Mouse (Mus musculus) ES-E14 (cell line): ENCODE measurements at regions not wholly inside any gene's neighbourhood (a gene's known extent, or its start where the extent isn't known, plus 50 kb on each side); places are given as distances from the start of the nearest gene placed in this dataset.

Experiments
- DNase-seq: peaks from one replicate; pipeline ENCODE4 v3.0.0-alpha.2; 2013; ENCODE audit warnings: low read depth, low spot score
- H3K27ac ChIP-seq: 2 replicates; pipeline ENCODE4 v1.5.1; 2012; ENCODE audit warnings: low read depth, mild to moderate bottlenecking, low read length, moderate library complexity, mixed read lengths; ENCODE audit not compliant: poor library complexity, insufficient read depth, severe bottlenecking
- H3K36me3 ChIP-seq: 2 replicates; pipeline ENCODE4 v1.6.1; 2012; ENCODE audit warnings: mild to moderate bottlenecking, low read length, moderate library complexity, mixed read lengths; ENCODE audit not compliant: control insufficient read depth, poor library complexity, insufficient read depth, severe bottlenecking
- H3K4me1 ChIP-seq, 2 experiments: fragments of 150-350 bp in 1 of 2; sonication (generic) in 1 of 2; 2 replicates each; pipeline ENCODE4 v1.6.1; 2012; ENCODE audit warnings: low read length in 2 of 2, mild to moderate bottlenecking in 1 of 2, mixed read lengths in 1 of 2; ENCODE audit not compliant: control insufficient read depth in 2 of 2, insufficient read depth in 2 of 2, poor library complexity in 1 of 2
- H3K4me3 ChIP-seq, 2 experiments: fragments of 150-350 bp in 1 of 2; sonication (generic) in 1 of 2; 2 replicates each; pipeline ENCODE4 v1.5.1; 2012; ENCODE audit warnings: low read length in 2 of 2, low read depth in 1 of 2, mild to moderate bottlenecking in 1 of 2, mixed read lengths in 1 of 2; ENCODE audit not compliant: insufficient read depth in 1 of 2, poor library complexity in 1 of 2, severe bottlenecking in 1 of 2
- H3K9ac ChIP-seq: 2 replicates; pipeline ENCODE4 v1.6.1; 2012; ENCODE audit warnings: low read depth, mild to moderate bottlenecking, low read length, mixed read lengths; ENCODE audit not compliant: poor library complexity, insufficient read depth, severe bottlenecking
- H3K9me3 ChIP-seq: fragments of 150-350 bp; sonication (generic); 2 replicates; pipeline ENCODE4 v1.6.1; 2012; ENCODE audit warnings: low read depth, mild to moderate bottlenecking, low read length; ENCODE audit not compliant: control insufficient read depth, insufficient read depth
- CHD2 ChIP-seq: IDR thresholded peaks from 2 replicates; pipeline ENCODE4 v1.6.1; 2014; ENCODE audit warnings: mild to moderate bottlenecking, low read depth, low read length, inconsistent platforms
- HCFC1 ChIP-seq: IDR thresholded peaks from 2 replicates; pipeline ENCODE4 v1.6.1; 2012; ENCODE audit warnings: low read length, inconsistent platforms, borderline replicate concordance; ENCODE audit not compliant: insufficient read depth
- MAFK ChIP-seq: IDR thresholded peaks from 2 replicates; pipeline ENCODE4 v1.6.1; 2014; ENCODE audit warnings: mild to moderate bottlenecking, low read depth, low read length, inconsistent platforms; ENCODE audit not compliant: insufficient read depth
- ZC3H11A ChIP-seq: IDR thresholded peaks from 2 replicates; pipeline ENCODE4 v1.6.1; 2012; ENCODE audit warnings: low read depth, mild to moderate bottlenecking, inconsistent platforms, low read length, borderline replicate concordance
- ZNF384 ChIP-seq: IDR thresholded peaks from 2 replicates; pipeline ENCODE4 v1.6.1; 2012; ENCODE audit warnings: low read depth, low read length, inconsistent platforms
- in situ Hi-C, 2 experiments: fragments of 600-800 bp; cut with MboI; formaldehyde crosslinking; loops; one replicate each; pipeline ENCODE4 v1.15.1; 2025; ENCODE audit warnings: low sequenced_read_pairs in 2 of 2, inconsistent platforms in 1 of 2; ENCODE audit not compliant: unreplicated experiment in 2 of 2

DNA sequence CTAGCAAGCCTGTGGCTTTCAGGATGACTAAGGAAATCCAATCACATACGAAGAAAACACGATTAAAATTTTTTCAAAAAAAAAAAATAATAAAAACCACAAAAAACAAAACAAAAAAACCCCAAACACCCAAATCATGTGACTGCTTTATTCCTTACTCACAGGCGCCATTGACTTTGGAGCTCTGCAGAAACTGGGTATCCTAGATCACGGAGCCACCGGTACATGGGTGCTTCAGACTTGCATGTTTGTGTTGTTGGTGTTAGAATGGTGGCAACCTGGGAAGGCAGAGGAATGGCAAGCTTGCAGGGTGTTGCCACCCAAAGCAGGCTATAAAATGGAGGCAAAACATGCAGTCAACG is 65.6 kb downstream of the Tmem30b start:
- TF ChIP-seq ZC3H11A (no peak), CHD2 (no peak), MAFK (no peak), HCFC1 (no peak), ZNF384 (no peak)

DNA sequence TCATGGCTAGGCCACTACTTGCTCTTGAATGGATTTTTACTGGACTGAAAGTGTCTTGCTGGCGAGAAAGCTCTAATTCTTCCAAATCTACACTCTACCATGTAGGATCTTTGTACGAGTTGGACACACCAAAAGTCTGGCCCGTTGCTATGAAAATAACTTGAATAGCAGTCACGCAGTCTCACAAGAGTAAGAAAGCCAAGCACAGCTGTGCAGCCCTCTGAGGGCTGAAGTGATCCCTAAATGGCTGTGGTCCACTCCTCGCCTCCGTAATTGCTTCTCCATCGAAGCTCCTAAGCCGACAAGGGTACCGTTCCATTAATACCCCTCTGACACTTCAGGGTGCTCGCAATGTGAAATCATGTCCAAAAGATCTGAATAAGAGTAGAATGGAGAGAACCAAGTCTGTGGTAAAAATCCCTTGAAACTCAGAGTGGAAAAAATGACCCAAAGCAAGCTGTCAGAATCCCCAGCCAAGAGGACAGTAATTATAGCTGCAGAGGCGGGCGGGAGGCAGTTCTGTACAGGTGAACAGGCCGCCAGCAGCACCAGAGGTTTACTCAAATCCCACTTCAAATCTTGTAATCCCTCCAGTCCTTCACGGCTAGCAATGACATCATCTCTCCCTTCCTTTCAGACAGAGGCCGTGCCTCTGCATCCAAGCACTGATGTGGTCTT is 66.1 kb downstream of the Tmem30b start:
- Histone ChIP-seq H3K4me3 (no peak overlapping the region), H3K27ac (no peak overlapping the region), H3K4me1 (0 out of 4 replicates have a peak, but pooled peaks cover 0 to 1% of the 10 kb centered on the region in 2 experiments), H3K9me3 (no peaks in the 10 kb centered on the region), H3K36me3 (no peaks in the 10 kb centered on the region), H3K9ac (no peak overlapping the region)
- TF ChIP-seq ZC3H11A = no peak
- TF ChIP-seq MAFK = no peak
- no peak for TF ChIP-seq ZNF384
- no peak for TF ChIP-seq CHD2
- TF ChIP-seq HCFC1 = no peak
- in situ Hi-C loops = no loop called here
- no peak for DNase-seq

More for the DNA sequence above, 65.6 kb downstream of the Tmem30b start:
- Histone ChIP-seq H3K9me3 (no peaks in the 10 kb centered on the region), H3K36me3 (no peaks in the 10 kb centered on the region), H3K9ac (no peak overlapping the region), H3K27ac (no peak overlapping the region), H3K4me1 (0 out of 4 replicates have a peak, but pooled peaks cover 0 to 1% of the 10 kb centered on the region in 2 experiments), H3K4me3 (no peak overlapping the region)
- in situ Hi-C loops = no loop called here
- no peak for DNase-seq

DNA sequence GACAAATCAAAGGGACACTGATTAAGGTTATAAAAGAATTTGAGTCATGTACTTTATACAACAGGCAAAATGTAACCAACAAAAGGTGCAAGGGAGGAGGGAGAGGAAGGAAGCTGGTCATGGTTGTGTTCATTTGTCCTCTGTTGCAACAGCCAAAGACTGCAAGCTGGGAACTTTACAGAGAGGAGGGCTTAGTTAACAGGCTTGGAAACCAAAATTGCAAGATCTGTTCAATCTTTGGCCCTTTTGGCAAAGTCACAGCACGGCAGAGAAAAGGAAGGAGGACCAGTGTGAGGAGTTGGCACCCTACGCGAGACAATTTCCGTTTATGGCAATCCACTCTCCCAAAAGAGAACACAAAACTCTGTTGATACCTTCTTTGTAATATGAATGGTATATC is 67.6 kb downstream of the Tmem30b start:
- no peak overlapping the region for H3K9ac ChIP-seq
- H3K36me3 ChIP-seq = no peaks in the 10 kb centered on the region
- 0 out of 4 replicates have a peak, but pooled peaks cover 0 to 1% of the 10 kb centered on the region in 2 experiments for H3K4me1 ChIP-seq
- H3K9me3 ChIP-seq = no peaks in the 10 kb centered on the region
- in situ Hi-C loops = no loop called here
- no peak for DNase-seq
- H3K27ac ChIP-seq = no peak overlapping the region
- H3K4me3 ChIP-seq = no peak overlapping the region
- no peak for TF ChIP-seq HCFC1
- no peak for TF ChIP-seq ZC3H11A
- no peak for TF ChIP-seq MAFK
- TF ChIP-seq ZNF384 = no peak
- TF ChIP-seq CHD2 = no peak

DNA sequence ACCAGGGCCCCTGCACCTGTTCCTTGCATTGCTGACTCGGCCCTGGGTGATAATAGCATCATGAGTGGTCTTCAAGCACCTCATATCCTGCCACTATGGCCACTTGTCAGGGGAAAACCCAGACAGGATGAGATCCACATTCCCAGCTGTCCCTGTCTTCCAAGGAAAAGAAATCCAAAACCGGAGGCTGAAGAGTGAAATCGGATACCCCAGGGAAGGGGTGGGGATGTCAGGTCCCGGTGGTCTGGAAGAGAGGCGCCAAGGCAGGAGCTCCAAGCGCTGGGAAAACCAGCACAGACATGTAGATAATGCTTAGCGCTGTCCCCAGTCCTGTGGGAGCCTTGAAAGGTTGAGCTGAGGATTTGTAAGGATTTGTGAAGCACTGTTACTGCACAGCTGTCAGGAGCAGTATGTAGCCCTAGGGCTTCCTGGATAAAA is 69.8 kb downstream of the Tmem30b start:
- TF ChIP-seq MAFK (no peak), ZC3H11A (no peak), ZNF384 (no peak), HCFC1 (no peak), CHD2 (no peak)
- 0 out of 4 replicates have a peak, but pooled peaks cover 0 to 1% of the 10 kb centered on the region in 2 experiments for H3K4me1 ChIP-seq
- no peaks in the 10 kb centered on the region for H3K9me3 ChIP-seq
- no peak overlapping the region for H3K9ac ChIP-seq
- in situ Hi-C loops = no loop called here
- H3K27ac ChIP-seq = no peak overlapping the region
- DNase-seq = no peak
- no peaks in the 10 kb centered on the region for H3K36me3 ChIP-seq
- no peak overlapping the region for H3K4me3 ChIP-seq

DNA sequence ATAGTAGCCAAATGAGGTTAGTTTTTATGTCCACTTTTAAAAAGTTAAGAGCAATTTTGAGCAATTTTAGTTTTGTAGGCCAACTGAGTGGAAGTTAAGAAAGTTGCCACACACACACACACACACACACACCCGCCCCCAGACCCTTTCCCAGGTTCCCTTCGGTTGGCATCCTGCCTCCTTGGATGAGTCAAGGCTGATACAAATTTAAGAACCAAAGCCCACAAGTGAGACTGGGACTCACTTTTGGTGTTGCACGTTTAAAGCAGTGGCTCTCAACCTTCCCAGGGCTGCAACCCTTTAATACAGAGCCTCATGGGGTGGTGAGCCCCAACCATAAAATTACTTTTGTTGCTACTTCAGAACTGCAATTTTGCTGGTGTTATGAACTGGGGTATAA is 70.4 kb downstream of the Tmem30b start:
- in situ Hi-C loops = no loop called here
- TF ChIP-seq MAFK = no peak
- TF ChIP-seq ZNF384 = no peak
- no peak for TF ChIP-seq CHD2
- no peak for TF ChIP-seq ZC3H11A
- TF ChIP-seq HCFC1 = no peak
- no peaks in the 10 kb centered on the region for H3K36me3 ChIP-seq
- 0 out of 4 replicates have a peak, but pooled peaks cover 0 to 1% of the 10 kb centered on the region in 2 experiments for H3K4me1 ChIP-seq
- no peaks in the 10 kb centered on the region for H3K9me3 ChIP-seq
- H3K9ac ChIP-seq = no peak overlapping the region
- no peak overlapping the region for H3K27ac ChIP-seq
- H3K4me3 ChIP-seq = no peak overlapping the region
- no peak for DNase-seq
